Mouse (Mus musculus) heart, postnatal 14 days (tissue): Measurements from ENCODE around the gene Nt5dc3. TPM values are rescaled to one million over a fixed set of nuclear protein-coding genes. Genes with fewer than 3 reads are reported as not detected.

Experiments
- DNase-seq, 2 experiments: peaks; one replicate each; pipeline ENCODE4 v3.0.0; 2021 to 2022
- intact Hi-C: fragments of 180-260 bp; cut with DNase I; formaldehyde crosslinking; loops from one replicate; pipeline ENCODE4 v1.15.1; 2025
- total RNA-seq, 2 experiments: library from RNA; stranded (reverse); gene quantifications; 2 replicates each; pipeline ENCODE4 v1.2.3; 2021

The Nt5dc3 gene
- total RNA-seq, 2 experiments from 2014 or later, result 28.2 to 31.6 TPM

DNA sequence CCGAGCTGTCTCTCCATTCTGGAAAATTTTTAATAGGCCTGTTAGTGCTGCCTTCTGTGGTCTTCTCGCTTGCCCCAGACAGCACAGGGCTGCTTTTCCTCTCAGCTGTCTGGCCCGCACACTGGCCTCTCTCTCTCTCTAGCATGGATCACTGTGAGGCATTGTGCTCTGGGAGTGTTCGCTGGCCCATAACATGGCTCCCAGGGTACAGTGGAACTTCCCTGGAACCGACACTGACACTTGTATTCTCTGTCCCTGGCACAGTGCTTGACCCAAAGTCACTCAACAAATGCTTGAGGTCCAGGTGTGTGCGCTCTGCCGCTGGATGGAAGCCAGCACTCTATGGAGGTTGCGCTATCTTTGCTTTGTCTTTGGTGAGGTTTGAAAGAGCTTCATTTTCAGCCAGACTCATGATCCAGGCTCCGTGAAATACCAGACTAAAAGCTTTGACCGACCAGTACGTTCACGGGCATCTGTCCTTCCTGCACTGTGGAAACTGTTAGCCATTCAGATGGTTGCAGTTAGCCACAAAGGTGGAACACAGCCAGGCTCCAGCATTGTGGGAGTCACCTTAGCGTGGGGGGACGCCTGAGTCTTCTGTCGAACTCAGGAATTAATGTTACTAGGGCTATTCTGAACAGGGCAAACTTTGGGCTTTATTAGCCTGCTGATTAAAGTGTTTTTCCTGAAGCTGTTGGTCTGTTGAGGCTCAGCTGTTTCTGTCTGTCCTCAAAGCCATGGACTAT lies 29.4 kb downstream of the Nt5dc3 start:
- intact Hi-C loops, result no loop called here
- no peak for DNase-seq

- no peak for DNase-seq
- intact Hi-C loops, result no loop called here
Observed at GRCm38 (mm10) chr10:86810000-86810399, 31.2 kb downstream of the Nt5dc3 start.

DNA sequence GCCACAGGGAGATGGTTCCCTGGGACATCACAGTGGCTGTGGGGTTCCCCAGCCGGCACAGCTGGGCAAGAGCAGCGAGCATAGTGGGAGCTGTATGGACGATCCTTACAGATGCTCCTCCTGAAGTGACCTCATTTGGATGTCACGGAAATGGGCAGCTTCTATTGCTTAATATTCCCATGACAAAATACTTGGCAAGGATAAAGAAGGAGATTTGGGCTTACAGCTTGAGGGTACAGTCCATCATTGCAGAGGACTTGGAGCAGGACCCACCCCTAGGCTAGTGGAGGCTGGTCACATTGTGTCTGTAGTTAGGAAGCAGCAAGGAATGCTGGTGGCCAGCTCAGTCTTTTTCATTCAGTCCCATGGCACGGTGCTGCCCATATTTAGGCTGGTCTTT lies 31.8 kb downstream of the Nt5dc3 start:
- intact Hi-C loops, result no loop called here
- no peak for DNase-seq

DNA sequence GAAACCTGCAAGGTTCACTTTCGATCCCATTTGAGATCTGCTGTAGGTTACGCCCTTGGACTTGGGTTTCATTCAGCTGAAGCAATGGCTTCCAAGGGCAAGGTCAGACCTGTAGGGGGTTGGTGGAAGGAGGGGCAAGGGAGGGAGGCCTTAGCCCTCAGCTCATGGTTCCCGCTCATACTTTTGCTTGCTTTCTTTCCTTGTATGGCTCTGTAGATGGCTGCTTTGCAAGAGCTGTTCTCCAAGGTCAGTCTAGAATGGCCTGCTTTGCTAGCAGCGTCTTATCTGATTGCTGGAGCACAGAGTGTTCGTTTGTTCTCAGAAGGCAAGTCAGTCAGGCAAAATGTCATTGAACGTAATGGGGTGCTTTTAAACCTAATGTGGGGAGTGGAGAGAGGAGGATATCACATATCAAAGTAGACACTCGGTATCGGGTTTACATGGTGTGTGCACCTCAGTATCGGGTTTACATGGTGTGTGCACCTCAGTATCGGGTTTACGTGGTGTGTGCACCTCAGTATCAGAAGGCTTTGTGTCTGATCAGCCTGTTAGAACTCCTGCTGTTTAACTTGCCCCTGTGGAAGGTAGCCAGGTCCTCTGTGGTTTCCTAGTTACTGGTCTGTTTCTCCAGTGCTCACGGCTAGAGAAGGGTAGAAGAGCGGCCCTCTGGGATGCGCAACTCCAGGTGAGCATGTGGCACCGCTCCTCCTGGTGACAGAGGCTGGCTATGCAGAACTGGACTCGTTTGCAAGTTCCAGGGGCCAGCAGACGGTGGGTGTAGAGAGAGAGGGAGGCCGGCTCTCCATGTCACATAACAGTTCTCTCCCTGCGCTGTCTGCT lies 35.7 kb downstream of the Nt5dc3 start:
- intact Hi-C loops, result loop anchor here (5.0 kb wide), 1 partner anchor 112 kb away; no protein-coding TSS in a partner anchor
- no peak for DNase-seq

DNA sequence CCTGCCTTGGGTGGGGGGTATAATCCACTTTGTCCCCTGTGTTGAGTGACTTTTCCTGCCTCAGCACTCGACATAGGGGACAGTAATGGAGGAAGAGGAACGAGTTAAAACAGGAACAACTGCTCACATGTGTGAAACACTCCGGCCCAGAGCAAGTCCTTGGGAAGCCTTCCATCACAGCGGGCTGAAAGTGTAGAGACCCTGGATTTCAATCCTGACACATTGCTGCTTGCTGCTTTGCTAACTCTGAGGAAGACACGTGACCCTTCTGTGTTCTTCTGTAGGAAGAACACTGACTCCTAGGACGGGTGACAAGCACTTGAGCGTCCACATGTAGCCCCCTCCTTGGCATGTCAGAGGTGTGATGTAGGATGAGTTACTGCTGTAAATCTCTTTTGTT lies 36.3 kb downstream of the Nt5dc3 start:
- no peak for DNase-seq
- intact Hi-C loops, result loop anchor here (5.0 kb wide), 1 partner anchor 113 kb away; no protein-coding TSS in a partner anchor

GRCm38 (mm10) chr10:86819649-86820165 lies 40.9 kb downstream of the Nt5dc3 start:
- intact Hi-C loops, result loop anchor here (2.0 to 5.0 kb wide), 2 partner anchors 37 to 117 kb away; no protein-coding TSS in a partner anchor
- DNase-seq, result peak; percentile 42 to 69

GRCm38 (mm10) chr10:86821014-86821413 lies 42.2 kb downstream of the Nt5dc3 start:
- no peak for DNase-seq
- intact Hi-C loops, result loop anchor here (2.0 kb wide), 1 partner anchor 38 kb away; no protein-coding TSS in a partner anchor

DNA sequence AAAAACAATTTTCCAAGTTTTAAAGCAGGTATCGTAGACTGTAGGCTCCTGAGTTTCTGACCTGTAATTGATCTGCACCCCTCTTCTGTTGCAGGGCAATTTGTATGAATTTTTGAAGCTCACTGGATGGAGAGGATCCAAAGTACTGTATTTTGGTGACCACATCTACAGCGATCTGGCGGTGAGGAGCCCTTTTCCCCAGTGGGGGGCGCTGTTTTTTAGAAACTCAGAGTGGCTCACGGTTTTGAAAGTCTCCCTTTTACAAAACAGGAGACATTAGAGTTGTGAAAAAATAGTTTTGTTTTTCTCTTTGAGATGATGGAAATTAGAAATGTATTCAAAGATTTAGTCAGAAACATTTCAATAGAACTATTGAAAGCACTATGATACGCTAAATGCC lies 45.3 kb downstream of the Nt5dc3 start:
- intact Hi-C loops, result no loop called here
- no peak for DNase-seq

GRCm38 (mm10) chr10:86824871-86825270 lies 46.1 kb downstream of the Nt5dc3 start:
- intact Hi-C loops, result no loop called here
- DNase-seq, result no peak

- intact Hi-C loops, result no loop called here
- DNase-seq, result peak; percentile 76 to 83
Observed at GRCm38 (mm10) chr10:86825871-86826522, 47.2 kb downstream of the Nt5dc3 start.

DNA sequence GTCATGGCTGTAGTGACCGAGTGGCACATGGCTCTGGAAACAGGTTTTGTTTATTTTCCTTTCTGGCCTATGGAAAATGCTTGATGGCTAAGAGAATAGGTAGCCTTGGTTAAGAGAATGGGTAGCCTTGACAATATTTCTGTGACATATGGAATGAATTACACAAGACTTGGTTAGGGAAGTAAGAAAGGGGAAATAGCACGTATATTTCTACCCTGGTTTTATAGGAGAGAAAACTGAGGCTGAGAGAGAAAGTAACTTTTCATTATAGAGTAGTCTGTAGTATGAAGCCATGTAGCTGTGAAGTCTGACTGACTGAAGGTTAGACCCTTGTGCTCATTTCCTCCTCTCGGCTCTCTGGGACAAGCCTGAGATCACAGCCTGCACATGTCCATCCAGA lies 48.1 kb downstream of the Nt5dc3 start:
- intact Hi-C loops, result no loop called here
- DNase-seq, result no peak

GRCm38 (mm10) chr10:86828221-86829135 lies 49.7 kb downstream of the Nt5dc3 start:
- intact Hi-C loops, result no loop called here
- no peak for DNase-seq

DNA sequence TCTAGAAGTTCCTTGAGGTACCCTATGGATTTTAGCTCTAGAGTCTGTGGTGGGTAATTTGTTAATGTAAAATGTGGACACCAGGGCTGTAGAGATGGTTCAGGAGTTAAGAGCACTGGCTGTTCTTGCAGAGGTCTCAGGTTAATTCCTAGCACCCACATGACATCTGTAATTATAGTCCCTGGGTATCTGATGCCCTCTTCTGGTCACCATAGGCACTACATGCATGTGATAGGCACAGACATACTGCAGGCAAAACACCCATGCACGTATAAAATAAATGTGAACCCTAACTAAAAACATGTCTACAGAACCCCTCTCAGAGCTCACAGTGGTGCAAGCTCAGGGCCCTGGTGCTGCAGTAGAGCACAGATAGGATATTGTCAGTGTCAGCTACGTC lies 50.7 kb downstream of the Nt5dc3 start:
- DNase-seq, result no peak
- intact Hi-C loops, result no loop called here

DNA sequence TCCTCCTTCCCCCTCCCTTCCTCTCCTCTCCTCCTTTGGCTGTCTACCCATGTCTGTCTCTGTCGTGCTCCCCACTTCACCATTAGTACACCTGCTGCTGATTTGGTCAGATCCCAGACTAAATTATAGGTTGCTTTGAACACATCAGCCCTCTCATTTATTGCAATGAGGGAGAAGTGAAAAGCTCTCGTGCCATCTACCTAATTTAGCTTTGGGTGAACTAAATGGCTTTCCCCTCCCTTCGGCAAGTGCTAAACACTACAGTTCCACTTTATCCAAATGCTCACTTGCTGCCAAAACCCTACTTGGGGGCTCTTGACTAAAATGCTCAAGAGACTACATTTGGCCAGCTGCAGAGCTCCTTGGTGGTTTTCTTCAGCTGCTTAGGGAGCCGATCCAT lies 58.0 kb downstream of the Nt5dc3 start:
- DNase-seq, result no peak
- intact Hi-C loops, result no loop called here

GRCm38 (mm10) chr10:86838827-86839226 lies 60.0 kb downstream of the Nt5dc3 start:
- DNase-seq, result no peak
- intact Hi-C loops, result no loop called here

GRCm38 (mm10) chr10:86842659-86843058 lies 63.9 kb downstream of the Nt5dc3 start:
- DNase-seq, result no peak
- intact Hi-C loops, result no loop called here

DNA sequence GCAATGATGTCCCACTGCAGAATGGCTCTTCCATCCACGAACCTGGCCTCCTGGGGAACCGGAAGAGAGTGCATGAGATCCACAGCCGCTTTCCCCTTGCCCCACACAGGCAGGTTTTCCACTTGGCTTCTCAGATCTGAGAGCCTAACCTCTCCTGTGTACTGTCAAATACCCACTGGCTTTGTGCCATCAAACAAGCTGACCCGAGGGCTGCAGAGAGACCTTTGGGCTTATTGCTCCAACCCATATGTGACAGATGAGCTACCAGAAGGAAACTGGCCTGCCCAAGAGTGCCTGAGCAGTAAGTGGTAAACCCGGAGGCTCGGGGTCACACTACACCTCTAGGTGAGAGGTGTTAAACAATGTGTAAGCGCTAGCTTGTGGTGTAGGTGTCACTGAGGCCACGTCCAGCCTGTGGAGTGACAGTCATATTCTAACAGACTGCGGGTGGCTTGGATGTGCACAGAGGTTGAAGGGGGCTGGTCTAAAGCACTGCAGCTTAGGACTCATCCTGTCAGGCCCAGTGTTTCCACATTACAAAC lies 68.2 kb downstream of the Nt5dc3 start:
- intact Hi-C loops, result no loop called here
- DNase-seq, result no peak

- intact Hi-C loops, result no loop called here
- no peak for DNase-seq
Observed at GRCm38 (mm10) chr10:86849087-86849486, 70.3 kb downstream of the Nt5dc3 start.

DNA sequence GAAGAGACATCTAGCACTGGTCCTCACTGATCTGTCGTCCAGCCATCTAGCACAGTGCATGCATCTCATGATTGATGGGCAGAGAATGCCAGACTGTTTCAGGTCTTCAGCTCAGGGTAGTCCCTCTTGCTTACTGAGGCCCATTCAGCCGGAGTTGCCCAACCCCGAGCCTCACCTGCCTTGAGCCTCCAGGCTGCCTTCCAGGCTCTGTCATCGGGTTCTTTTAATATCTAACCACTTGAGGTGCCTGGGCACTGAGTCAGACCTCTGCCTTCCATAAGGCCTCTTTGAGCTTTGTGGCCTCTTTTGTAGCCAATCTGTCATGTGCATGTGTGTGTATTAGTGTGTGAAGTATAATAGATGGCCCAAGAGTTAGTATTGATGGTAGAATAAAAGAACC lies 70.7 kb downstream of the Nt5dc3 start:
- intact Hi-C loops, result no loop called here
- DNase-seq, result no peak

GRCm38 (mm10) chr10:86852160-86852559 lies 73.4 kb downstream of the Nt5dc3 start:
- DNase-seq, result no peak
- intact Hi-C loops, result no loop called here
